Mouse (Mus musculus) small intestine, adult 2 months (tissue): ENCODE data around the gene Cdh13. TPM values are rescaled to one million over a fixed set of nuclear protein-coding genes. Genes with fewer than 3 reads are reported as not detected.

Experiments
- H3K27ac ChIP-seq: fragments of 200-500 bp; 2 replicates; pipeline ENCODE4 v1.5.1; 2012; ENCODE audit warnings: low read depth, low read length, control low read depth, inconsistent platforms; ENCODE audit not compliant: insufficient read depth
- H3K27me3 ChIP-seq: fragments of 200-500 bp; 2 replicates; pipeline ENCODE4 v1.6.1; 2012; ENCODE audit warnings: mild to moderate bottlenecking, moderate library complexity, low read length, inconsistent platforms; ENCODE audit not compliant: control insufficient read depth, insufficient read depth
- H3K36me3 ChIP-seq: fragments of 200-500 bp; 2 replicates; pipeline ENCODE4 v1.6.1; 2012; ENCODE audit warnings: mild to moderate bottlenecking, low read length, control low read depth, inconsistent platforms; ENCODE audit not compliant: control insufficient read depth, insufficient read depth
- H3K4me1 ChIP-seq: fragments of 200-500 bp; 2 replicates; pipeline ENCODE4 v1.6.1; 2012; ENCODE audit warnings: low read length, inconsistent platforms, mixed read lengths; ENCODE audit not compliant: control insufficient read depth, insufficient read depth, insufficient read length
- H3K4me3 ChIP-seq: fragments of 200-500 bp; 2 replicates; pipeline ENCODE4 v1.5.1; 2012; ENCODE audit warnings: low read depth, mild to moderate bottlenecking, control low read depth, inconsistent platforms, low read length, moderate library complexity
- CTCF ChIP-seq: fragments of 200-500 bp; IDR thresholded peaks from 2 replicates; pipeline ENCODE4 v1.5.1; 2012; ENCODE audit warnings: low read depth, mild to moderate bottlenecking, control low read depth, inconsistent platforms, low read length, moderate library complexity, mixed read lengths; ENCODE audit not compliant: insufficient replicate concordance, insufficient read length; ENCODE audit errors: extremely low read depth
- POLR2A ChIP-seq: fragments of 200-500 bp; IDR thresholded peaks from 2 replicates; pipeline ENCODE4 v1.6.1; 2012; ENCODE audit warnings: low read depth, mild to moderate bottlenecking, control low read depth, inconsistent platforms, low read length, moderate library complexity
- WGBS: fragments of 180-500 bp; shearing (Covaris S2); methylation state at CpG from one replicate; pipeline ENCODE4 v1.1.7; 2018; 5-methylcytosine and 5-hydroxymethylcytosine counted together
- polyA plus RNA-seq: library from polyadenylated mRNA; depleted of rRNA; stranded (reverse); fragments of >200 nt; gene quantifications from 2 replicates; pipeline ENCODE4 v1.2.3, GENCODE M21; 2012

Gene Cdh13
- polyA plus RNA-seq, 1 experiment, result 4.6 TPM

DNA sequence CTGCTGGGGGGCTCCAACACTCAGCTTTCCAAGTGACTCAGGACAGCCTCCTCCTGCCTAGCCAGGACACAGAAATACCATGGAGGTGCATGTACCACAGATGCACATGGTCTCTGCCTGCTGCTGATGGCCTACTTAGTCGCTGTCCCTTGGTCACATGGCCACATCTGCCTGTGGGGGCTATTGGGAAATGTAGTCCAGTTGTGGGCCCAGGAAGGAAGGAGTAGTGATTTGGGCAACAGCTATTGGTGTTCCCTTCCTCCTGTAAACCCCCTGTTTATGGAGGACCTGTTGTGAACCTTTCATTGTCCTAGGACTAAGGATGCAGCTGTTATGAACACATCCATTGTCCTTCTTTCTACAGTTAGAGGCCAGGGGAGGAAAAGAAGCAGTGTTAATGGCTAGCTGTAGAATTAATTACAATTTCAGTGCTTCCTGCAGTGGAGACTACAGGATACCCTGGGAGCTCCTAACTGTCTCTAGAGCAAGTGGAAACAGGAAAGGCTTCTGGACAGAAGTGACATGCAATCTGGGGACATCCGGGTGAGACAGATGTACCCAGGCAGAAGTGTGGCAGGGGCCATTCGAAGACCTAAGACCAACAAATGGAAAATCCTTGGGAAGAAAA, 150.1 kb downstream of the Cdh13 start:
- TF ChIP-seq POLR2A (no peak), CTCF (no peak)
- 79% methylated on average over 3 of the region's 3 CpGs for WGBS
- Histone ChIP-seq H3K4me1 (no peaks in the 10 kb centered on the region), H3K27ac (no peak overlapping the region), H3K27me3 (no peaks in the 10 kb centered on the region), H3K36me3 (no peaks in the 10 kb centered on the region), H3K4me3 (no peak overlapping the region)

DNA sequence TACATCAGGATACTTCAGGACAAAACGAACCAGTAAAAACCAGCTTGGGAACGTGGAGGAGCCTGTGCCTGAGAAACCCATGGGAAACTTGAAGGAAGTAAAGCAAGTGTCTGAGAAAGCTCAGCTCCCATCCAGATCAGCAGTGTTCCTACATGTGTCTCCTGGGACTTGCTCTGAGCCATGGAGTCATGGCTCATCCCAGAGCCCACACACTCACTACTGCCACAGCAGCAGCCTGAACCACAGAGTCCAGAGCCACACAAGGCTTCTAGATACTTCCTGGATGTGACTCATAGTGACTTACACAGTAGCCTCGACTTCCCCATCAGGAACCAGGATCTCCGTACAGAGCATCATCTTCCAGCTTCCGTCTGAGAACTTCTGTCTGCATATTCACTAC, 153.2 kb downstream of the Cdh13 start:
- Histone ChIP-seq H3K27me3 (no peaks in the 10 kb centered on the region), H3K27ac (no peak overlapping the region), H3K4me3 (no peak overlapping the region), H3K36me3 (no peaks in the 10 kb centered on the region), H3K4me1 (no peaks in the 10 kb centered on the region)
- WGBS, result 81% methylated on average over 5 of the region's 5 CpGs
- TF ChIP-seq POLR2A (no peak), CTCF (no peak)

DNA sequence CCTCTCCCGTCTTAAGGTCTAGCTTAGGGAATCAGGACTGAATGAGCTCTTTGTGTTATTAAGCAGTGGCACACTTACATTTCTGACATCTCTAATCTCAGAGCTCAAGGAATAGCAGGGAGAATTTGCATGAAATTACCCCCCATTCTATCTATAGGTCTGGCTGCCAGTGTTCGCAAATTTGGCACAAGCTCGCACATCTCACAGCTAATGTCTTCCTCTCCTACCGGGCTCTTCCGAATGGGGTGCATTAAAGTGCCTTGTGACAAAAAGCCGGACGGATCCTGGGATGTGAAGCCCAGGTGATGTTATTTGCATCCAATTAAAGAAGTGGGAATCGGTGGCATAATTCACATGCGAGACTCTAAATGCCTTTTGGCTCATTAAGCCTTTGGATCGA, 153.6 kb downstream of the Cdh13 start:
- 87% methylated on average over 10 of the region's 10 CpGs for WGBS

GRCm38 (mm10) chr8:118437874-118438273, 154.3 kb downstream of the Cdh13 start:
- 61% methylated on average over 3 of the region's 3 CpGs for WGBS
- no peaks in the 10 kb centered on the region for H3K27me3 ChIP-seq
- H3K4me3 ChIP-seq, result no peak overlapping the region
- no peak overlapping the region for H3K27ac ChIP-seq
- H3K4me1 ChIP-seq, result no peaks in the 10 kb centered on the region
- no peaks in the 10 kb centered on the region for H3K36me3 ChIP-seq
- no peak for TF ChIP-seq POLR2A
- no peak for TF ChIP-seq CTCF

More for the DNA sequence above, 153.6 kb downstream of the Cdh13 start:
- H3K36me3 ChIP-seq, result no peaks in the 10 kb centered on the region
- H3K27ac ChIP-seq, result no peak overlapping the region
- H3K4me1 ChIP-seq, result no peaks in the 10 kb centered on the region
- H3K4me3 ChIP-seq, result no peak overlapping the region
- no peaks in the 10 kb centered on the region for H3K27me3 ChIP-seq
- TF ChIP-seq CTCF (no peak), POLR2A (no peak)

- H3K4me1 ChIP-seq, result no peaks in the 10 kb centered on the region
- H3K27me3 ChIP-seq, result no peaks in the 10 kb centered on the region
- H3K36me3 ChIP-seq, result no peaks in the 10 kb centered on the region
- TF ChIP-seq POLR2A, result no peak
- TF ChIP-seq CTCF, result no peak
- WGBS, result 74% methylated on average over 5 of the region's 5 CpGs
- no peak overlapping the region for H3K4me3 ChIP-seq
- H3K27ac ChIP-seq, result no peak overlapping the region
These were observed 156.3 kb downstream of the Cdh13 start for GRCm38 (mm10) chr8:118439857-118440256.

GRCm38 (mm10) chr8:118443361-118443760, 159.8 kb downstream of the Cdh13 start:
- TF ChIP-seq CTCF (no peak), POLR2A (no peak)
- Histone ChIP-seq H3K27ac (no peak overlapping the region), H3K27me3 (no peaks in the 10 kb centered on the region), H3K4me3 (no peak overlapping the region), H3K36me3 (no peaks in the 10 kb centered on the region), H3K4me1 (no peaks in the 10 kb centered on the region)
- 40% methylated on average over 3 of the region's 3 CpGs for WGBS

DNA sequence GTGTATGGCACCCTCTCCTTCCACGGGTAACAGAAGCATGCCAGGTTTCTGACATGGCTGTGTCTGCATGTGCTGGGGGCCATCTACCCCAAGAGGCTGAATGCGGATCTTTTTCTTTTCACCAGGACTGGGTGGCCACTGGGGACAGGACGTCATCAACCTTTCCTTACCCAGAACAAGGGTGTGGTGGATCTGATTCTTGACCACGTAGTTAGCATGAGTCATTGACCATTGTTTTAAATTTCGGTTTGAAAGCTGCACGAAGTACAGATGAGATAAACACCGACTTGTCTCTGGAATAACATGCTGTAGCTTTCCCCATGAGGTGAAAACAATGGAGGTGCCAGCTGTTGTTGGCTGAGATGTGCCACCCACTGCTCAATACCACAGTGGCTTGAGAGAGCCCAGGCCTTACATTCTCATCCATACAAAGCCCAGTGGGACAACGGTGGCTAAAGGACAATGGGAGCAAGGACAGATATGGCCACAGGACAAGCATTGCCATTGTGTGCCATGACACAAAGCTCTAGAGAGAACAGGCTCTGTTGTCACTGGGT, 161.2 kb downstream of the Cdh13 start:
- WGBS, result 79% methylated on average over 8 of the region's 8 CpGs
- H3K4me1 ChIP-seq, result no peaks in the 10 kb centered on the region
- no peak for TF ChIP-seq POLR2A
- no peak for TF ChIP-seq CTCF
- no peak overlapping the region for H3K4me3 ChIP-seq
- H3K36me3 ChIP-seq, result no peaks in the 10 kb centered on the region
- H3K27me3 ChIP-seq, result no peaks in the 10 kb centered on the region
- H3K27ac ChIP-seq, result no peak overlapping the region
